Mouse (Mus musculus): ENCODE results near the gene Mettl26. TPM values are rescaled to one million over a fixed set of nuclear protein-coding genes. Genes with fewer than 3 reads are reported as not detected.

The Mettl26 gene
- polyA plus RNA-seq, 1 experiment, result 77.3 TPM

Other genes with a start within 250 kb of the Mettl26 start
- gene Gng13, start 157.9 kb upstream of the Mettl26 start, polyA plus RNA-seq (2012; rRNA removed), result 0.54 and 1.2 TPM in 2 replicates
- 36.7 and 49.5 TPM in 2 replicates for gene Chtf18, start 147.7 kb upstream of the Mettl26 start, polyA plus RNA-seq (2012; rRNA removed)
- gene Rpusd1, start 147.4 kb upstream of the Mettl26 start, polyA plus RNA-seq (2012; rRNA removed), result 68.6 and 69.2 TPM in 2 replicates
- 0.68 and 0.69 TPM in 2 replicates for gene Mslnl, start 139.0 kb upstream of the Mettl26 start, polyA plus RNA-seq (2012; rRNA removed)
- gene Msln, start 120.7 kb upstream of the Mettl26 start, polyA plus RNA-seq (2012; rRNA removed), result 16.4 and 23.6 TPM in 2 replicates
- gene Narfl, start 101.3 kb upstream of the Mettl26 start, polyA plus RNA-seq (2012; rRNA removed), result 29.1 and 33.5 TPM in 2 replicates
- gene Haghl, start 89.4 kb upstream of the Mettl26 start, polyA plus RNA-seq (2012; rRNA removed), result 73.9 and 80.3 TPM in 2 replicates
- gene Ccdc78, start 88.5 kb upstream of the Mettl26 start, polyA plus RNA-seq (2012; rRNA removed), result 0.27 and 0.48 TPM in 2 replicates
- gene Fam173a, start 82.2 kb upstream of the Mettl26 start, polyA plus RNA-seq (2012; rRNA removed), result 141 and 162 TPM in 2 replicates
- 1.1 TPM in 1 of 2 replicates, not detected in the other for gene AC134908.4, start 79.4 kb upstream of the Mettl26 start, polyA plus RNA-seq (2012; rRNA removed)
- gene Metrn, start 77.9 kb upstream of the Mettl26 start, polyA plus RNA-seq (2012; rRNA removed), result 171 and 243 TPM in 2 replicates
- 0.59 and 0.61 TPM in 2 replicates for gene Fbxl16, start 66.0 kb upstream of the Mettl26 start, polyA plus RNA-seq (2012; rRNA removed)
- gene Wdr24, start 51.4 kb upstream of the Mettl26 start, polyA plus RNA-seq (2012; rRNA removed), result 86.3 and 89.1 TPM in 2 replicates
- 78.1 and 83.2 TPM in 2 replicates for gene Jmjd8, start 46.2 kb upstream of the Mettl26 start, polyA plus RNA-seq (2012; rRNA removed)
- gene Stub1, start 41.7 kb upstream of the Mettl26 start, polyA plus RNA-seq (2012; rRNA removed), result 162 and 190 TPM in 2 replicates
- gene Rhbdl1, start 37.8 kb upstream of the Mettl26 start, polyA plus RNA-seq (2012; rRNA removed), result 20.6 and 29.2 TPM in 2 replicates
- gene Gm20683, start 33.3 kb upstream of the Mettl26 start, polyA plus RNA-seq (2012; rRNA removed), result 125 and 126 TPM in 2 replicates
- gene Rhot2, start 30.2 kb upstream of the Mettl26 start, polyA plus RNA-seq (2012; rRNA removed), result 192 and 206 TPM in 2 replicates
- gene Wdr90, start 13.6 kb upstream of the Mettl26 start, polyA plus RNA-seq (2012; rRNA removed), result 107 and 133 TPM in 2 replicates
- 52.1 and 54.6 TPM in 2 replicates for gene Mcrip2, start 6.3 kb upstream of the Mettl26 start, polyA plus RNA-seq (2012; rRNA removed)
- gene Wfikkn1, start 5.8 kb downstream of the Mettl26 start, polyA plus RNA-seq (2012; rRNA removed), result 2.9 and 3.7 TPM in 2 replicates
- 43.5 and 57.6 TPM in 2 replicates for gene Rab40c, start 44.7 kb downstream of the Mettl26 start, polyA plus RNA-seq (2012; rRNA removed)
- 133 and 134 TPM in 2 replicates for gene Pigq, start 69.9 kb downstream of the Mettl26 start, polyA plus RNA-seq (2012; rRNA removed)
- gene Nhlrc4, start 69.9 kb downstream of the Mettl26 start, polyA plus RNA-seq (2012; rRNA removed), result 0.51 and 0.62 TPM in 2 replicates
- 0.06 and 0.19 TPM in 2 replicates for gene A930017K11Rik, start 77.5 kb downstream of the Mettl26 start, polyA plus RNA-seq (2012; rRNA removed)
- 80.7 and 82.6 TPM in 2 replicates for gene Capn15, start 110.7 kb downstream of the Mettl26 start, polyA plus RNA-seq (2012; rRNA removed)
- 25.2 and 26.2 TPM in 2 replicates for gene Rab11fip3, start 194.5 kb downstream of the Mettl26 start, polyA plus RNA-seq (2012; rRNA removed)
- gene Decr2, start 215.3 kb downstream of the Mettl26 start, polyA plus RNA-seq (2012; rRNA removed), result 10.0 and 11.5 TPM in 2 replicates
- 30.9 and 33.1 TPM in 2 replicates for gene Nme4, start 220.5 kb downstream of the Mettl26 start, polyA plus RNA-seq (2012; rRNA removed)
- gene Tmem8, start 238.2 kb downstream of the Mettl26 start, polyA plus RNA-seq (2012; rRNA removed), result 38.2 and 43.2 TPM in 2 replicates
- gene Mrpl28, start 248.4 kb downstream of the Mettl26 start, polyA plus RNA-seq (2012; rRNA removed), result 80.0 and 82.6 TPM in 2 replicates